Mouse (Mus musculus): ENCODE measurements at regions not wholly inside any gene's neighbourhood (a gene's known extent, or its start where the extent isn't known, plus 50 kb on each side); places are given as distances from the start of the nearest gene placed in this dataset.
A peak's percentile ranks its signal among the peaks of the same experiment; 100 is the strongest.

- DNase-seq, result no peak
Measured at GRCm38 (mm10) chr12:65944251-65944650, 339.9 kb downstream of the Rpl10l start.

GRCm38 (mm10) chr12:65942166-65942565, 342.0 kb downstream of the Rpl10l start:
- DNase-seq, result no peak

GRCm38 (mm10) chr12:65931848-65932247, 352.4 kb downstream of the Rpl10l start:
- peak; percentile 43 for DNase-seq

DNA sequence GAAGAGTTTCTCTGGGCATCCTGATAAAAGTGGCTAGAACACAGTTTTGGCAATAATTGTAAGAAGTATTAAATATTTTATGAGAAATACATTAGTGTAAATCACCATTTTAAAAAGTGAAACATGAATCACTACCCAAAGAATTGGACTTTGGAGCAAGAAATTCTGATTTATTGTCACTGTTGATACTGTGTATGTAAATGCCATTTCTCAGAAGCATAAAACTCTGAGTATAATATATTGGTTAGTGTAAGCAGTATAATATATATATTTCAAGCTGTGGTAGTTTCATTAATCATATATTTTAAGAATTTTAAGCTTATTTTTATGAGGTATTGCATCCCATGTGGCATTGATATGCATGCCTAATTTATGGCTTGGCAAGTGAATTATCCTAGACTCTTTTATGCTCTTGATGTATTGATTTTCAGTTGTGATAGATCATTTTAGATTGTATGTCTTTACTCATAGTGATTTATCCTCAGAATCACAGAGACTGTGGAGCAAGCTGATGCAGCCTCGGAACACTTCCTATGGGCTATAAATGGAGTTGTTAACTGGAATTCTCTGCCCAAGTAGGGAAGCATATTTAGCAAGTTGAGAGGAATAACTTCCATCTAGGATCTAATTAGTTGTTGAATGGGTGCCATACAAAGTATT, 354.4 kb downstream of the Rpl10l start:
- DNase-seq, result no peak
